Mouse (Mus musculus): Measurements from ENCODE around the gene Nol8.

Gene Nol8

DNA sequence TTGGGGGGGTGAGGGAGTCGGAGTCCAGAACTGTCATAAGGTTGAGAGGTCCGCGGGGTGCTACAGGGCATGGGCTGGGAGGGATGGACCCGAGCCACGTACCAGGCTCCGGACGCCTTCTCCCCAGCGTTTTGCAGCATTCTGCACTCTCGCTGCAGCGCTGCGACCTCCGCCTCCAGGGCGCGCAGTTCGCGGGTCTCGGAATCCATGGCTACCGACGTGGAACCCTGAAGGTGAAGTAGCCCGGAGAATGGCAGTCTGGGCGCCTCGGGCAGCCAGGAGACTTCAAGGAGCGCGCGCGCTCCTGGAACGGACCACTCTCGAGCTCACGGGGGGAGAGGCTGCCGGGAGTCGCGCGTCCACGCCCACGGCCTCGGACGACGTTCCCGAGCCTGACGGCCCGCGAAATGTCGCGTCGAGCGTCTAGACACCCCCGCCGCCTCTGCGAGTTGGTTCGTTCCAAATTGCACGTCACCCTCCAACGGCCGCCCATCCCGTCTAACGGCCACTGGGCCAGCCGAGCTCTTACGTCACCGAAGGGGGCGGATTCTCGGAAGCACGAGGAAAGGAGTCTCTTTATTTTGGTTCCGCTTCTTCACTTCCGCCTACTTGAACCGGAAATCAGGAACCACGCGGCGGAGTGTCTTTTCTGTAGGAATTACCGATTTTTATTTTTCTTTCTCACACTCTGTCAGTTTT lies at the start of gene Nol8, which contains the start of gene Cenpp:
Gene Nol8 (plus strand): TSS at position 598 of the 699 bp plus-strand sequence.
Gene Cenpp (minus strand): TSS at position 305 of the 699 bp plus-strand sequence.
- DNase-seq (ENCODE audit: low spot score in 2 of 2), result peak; percentile 98 to 100

GRCm38 (mm10) chr13:49603603-49604002 lies 49.3 kb upstream of the Nol8 start:
- DNase-seq (ENCODE audit: low spot score in 2 of 2), result no peak

GRCm38 (mm10) chr13:49607714-49608113 lies 45.2 kb upstream of the Nol8 start, which contains the start of gene Ogn:
Ogn (plus strand) TSS chr13:49608046.
- no peak for DNase-seq (ENCODE audit: low spot score in 2 of 2)

DNA sequence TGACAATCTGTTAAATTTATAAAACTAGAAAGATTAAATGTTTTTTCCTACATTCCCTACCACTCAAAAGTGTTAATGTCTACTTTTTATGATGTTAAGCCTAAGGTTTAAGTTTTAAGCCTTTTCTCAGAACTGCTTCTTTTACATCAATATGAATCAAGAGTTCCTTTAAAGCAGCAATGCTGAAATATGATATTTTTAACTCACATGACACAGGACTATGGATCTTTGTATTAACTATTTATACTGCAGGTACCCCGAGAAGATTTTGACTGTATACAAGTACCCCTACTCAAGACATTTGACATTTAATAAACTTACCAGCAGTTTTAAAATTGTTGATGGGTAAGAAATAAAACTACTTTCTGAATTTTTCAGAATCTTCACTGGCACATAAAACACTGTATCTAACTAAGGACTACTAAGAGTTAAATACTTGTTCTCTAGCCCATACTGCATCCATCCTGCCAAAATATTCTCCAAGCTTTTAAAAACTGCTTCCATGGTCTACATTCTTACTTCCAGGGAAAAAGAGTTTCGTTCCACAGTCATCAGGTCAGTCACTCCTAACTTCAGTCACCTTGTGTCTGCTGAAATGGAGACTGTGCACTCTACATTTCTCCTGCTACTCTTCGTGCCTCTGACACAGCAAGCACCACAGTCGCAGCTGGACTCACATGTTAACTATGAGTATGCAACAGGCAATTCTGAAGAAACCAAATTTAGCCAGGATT lies 44.1 kb upstream of the Nol8 start:
- DNase-seq (ENCODE audit: low spot score in 2 of 2), result no peak

DNA sequence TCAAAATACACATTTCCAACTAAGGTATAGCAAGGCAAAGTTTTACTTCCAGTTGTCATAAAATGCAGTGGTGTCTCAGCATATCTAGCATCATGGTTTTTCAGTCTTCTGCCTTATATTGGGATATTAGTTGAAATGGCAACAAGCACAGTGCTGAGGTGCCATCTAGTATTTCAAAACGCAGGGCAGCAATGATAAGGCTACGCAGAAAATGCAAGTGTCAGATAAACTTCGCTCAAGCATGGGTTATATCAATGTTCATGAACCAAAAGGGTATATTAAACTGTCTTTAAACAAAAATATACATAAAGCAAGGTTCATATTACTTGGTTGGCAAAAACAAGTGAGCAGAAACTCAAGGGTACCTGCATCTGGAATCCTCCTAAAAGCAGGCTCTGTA lies 35.9 kb upstream of the Nol8 start:
- DNase-seq (ENCODE audit: low spot score in 2 of 2), result no peak

DNA sequence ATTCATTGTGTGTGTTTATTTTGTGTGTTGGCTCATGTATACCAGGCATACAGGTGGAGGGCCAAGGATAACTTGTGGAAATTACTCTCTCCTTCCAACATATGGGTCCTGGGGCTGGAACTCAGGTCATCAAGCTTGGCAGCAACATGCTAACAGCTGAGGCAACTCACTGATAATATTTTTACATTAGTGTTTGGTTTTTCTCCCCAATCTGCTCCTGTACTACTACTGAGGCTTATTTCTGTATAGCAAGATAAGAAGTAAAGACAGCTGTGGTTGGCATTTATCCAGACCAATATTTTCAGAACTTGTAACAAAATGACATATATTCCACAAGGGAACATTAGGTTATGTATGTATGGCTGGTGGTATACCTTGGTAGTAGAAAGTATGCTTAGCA lies 34.5 kb upstream of the Nol8 start:
- no peak for DNase-seq (ENCODE audit: low spot score in 2 of 2)

- no peak for DNase-seq (ENCODE audit: low spot score in 2 of 2)
These were observed 29.7 kb upstream of the Nol8 start for GRCm38 (mm10) chr13:49623216-49623615.

GRCm38 (mm10) chr13:49628167-49628566 lies 24.7 kb upstream of the Nol8 start:
- no peak for DNase-seq (ENCODE audit: low spot score in 2 of 2)

- DNase-seq (ENCODE audit: low spot score in 2 of 2), result no peak
These were observed 23.8 kb upstream of the Nol8 start for GRCm38 (mm10) chr13:49629076-49629475.

DNA sequence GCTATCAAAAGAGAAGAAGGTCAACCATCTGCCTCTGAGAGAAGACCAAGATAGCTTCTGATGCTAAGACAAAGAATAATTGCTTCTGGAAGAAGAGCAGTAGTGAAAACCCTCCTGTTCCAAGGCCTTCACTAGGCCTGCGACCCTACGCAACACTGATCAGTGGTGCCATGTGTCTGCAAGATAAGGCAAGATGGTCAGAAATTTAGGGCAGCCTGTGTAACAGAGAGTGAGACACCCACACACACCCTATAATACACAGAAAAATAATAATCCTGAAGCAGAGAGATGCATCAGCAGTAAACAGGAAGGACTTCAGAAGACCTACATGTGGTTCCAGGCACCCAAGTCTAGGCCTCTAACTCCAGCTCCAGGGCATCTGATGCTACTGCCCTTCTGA lies 12.9 kb upstream of the Nol8 start:
- no peak for DNase-seq (ENCODE audit: low spot score in 2 of 2)

GRCm38 (mm10) chr13:49642650-49643049 lies 10.2 kb upstream of the Nol8 start:
- no peak for DNase-seq (ENCODE audit: low spot score in 2 of 2)

GRCm38 (mm10) chr13:49643669-49644362 lies 9.1 kb upstream of the Nol8 start:
- DNase-seq (ENCODE audit: low spot score in 2 of 2), result no peak

GRCm38 (mm10) chr13:49644731-49645529 lies 7.9 kb upstream of the Nol8 start:
- DNase-seq (ENCODE audit: low spot score in 2 of 2), result no peak

GRCm38 (mm10) chr13:49646019-49646418 lies 6.9 kb upstream of the Nol8 start:
- no peak for DNase-seq (ENCODE audit: low spot score in 2 of 2)

DNA sequence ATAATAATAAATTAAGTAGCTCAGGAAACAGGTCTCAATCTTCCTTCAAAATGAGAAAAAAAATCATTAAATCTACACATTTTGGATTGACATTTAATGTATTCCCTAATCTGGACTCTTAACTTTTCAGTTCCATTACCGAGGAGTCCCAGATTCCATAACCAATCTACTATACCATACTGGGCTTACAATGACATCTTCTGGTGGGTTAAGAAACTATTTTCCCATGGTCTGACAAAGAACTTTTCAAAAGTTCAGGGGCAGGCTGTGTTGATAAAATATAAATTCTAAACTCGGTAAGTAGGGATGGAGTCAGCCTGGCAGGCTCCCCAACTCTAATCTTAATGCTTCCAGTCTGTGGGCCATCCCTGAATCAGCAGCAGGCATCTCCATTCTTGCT lies 1.7 kb upstream of the Nol8 start:
- no peak for DNase-seq (ENCODE audit: low spot score in 2 of 2)

DNA sequence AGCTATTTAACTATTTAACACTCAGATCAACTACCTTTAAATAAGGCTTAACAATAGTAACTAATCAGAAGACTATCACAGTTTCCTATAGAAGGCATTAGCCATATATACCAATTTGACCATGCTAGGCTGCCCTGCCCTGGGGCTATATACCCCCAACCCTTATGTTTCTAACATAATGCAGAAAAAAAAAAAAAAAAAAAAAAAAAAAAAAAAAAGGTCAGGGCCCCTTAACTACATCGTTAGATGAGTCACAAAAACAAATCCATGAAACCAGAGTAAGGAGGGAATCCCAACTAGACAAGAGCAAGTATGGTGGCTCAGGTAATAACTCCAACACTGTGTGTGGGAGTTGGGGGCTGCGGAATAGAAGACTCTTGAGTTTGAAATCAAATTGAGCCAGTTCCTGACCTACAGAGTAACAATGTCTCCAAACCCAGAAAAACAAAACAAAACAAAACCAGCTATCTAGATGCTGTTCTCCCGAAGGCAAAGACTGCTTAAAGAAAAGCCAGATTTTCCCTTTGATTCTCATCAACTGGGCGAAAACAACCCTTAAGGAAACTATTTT lies 1.0 kb upstream of the Nol8 start:
- no peak for DNase-seq (ENCODE audit: low spot score in 2 of 2)

- no peak for DNase-seq (ENCODE audit: low spot score in 2 of 2)
These were observed 283 bp downstream of the Nol8 start for GRCm38 (mm10) chr13:49653180-49653541.

GRCm38 (mm10) chr13:49677793-49678192 lies 24.9 kb downstream of the Nol8 start:
- DNase-seq (ENCODE audit: low spot score in 2 of 2), result no peak

DNA sequence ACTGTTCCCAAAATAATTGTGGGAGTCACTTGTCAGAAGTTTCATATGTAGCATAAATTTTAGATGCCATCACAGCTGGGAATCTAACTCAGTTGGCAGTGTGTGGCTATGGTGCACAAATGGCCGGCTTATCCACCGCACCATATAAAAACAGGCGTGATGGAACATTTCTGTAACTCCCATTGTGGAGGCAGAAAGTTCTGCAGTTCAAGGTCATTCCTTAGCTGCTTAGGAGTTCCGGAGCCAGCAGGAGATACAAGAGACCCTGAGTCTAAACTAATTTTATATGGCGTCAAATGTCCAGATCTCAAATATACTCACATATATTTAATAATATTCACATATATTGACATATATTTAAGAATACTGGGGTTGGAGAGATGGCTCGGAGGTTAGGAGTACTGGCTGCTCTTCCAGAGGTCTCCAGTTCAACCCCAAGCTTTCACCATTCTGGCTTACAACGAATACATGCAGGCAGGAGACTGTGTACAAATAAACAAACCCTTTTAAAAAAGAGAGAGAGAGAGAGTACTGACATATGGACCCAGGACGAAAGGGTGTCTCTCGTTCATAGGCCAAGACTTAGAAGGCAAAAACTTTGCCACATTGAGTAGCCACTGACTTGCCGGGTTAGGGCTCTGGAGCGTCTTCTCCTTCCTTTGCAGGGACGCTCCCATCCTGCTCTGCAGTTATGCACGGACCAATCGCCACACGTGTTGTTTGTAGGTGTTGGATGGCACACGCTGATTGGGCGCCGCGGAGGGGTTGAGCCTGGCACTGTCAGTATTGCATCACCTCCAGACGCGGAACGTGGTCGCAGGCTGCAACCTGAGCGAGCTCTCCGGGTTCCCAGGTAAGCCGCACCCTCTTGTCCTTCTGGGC lies 28.7 kb downstream of the Nol8 start, which contains the start of gene Iars:
Gene Iars (plus strand): TSS at position 750 of the 882 bp plus-strand sequence.
- peak; percentile 99 to 100 for DNase-seq (ENCODE audit: low spot score in 2 of 2)

GRCm38 (mm10) chr13:49682233-49682846 lies 29.5 kb downstream of the Nol8 start:
- peak in 1 of 2 experiments; percentile 8 for DNase-seq (ENCODE audit: low spot score in 2 of 2)
